Mouse (Mus musculus) heart, postnatal 10 days (tissue): ENCODE measurements around the gene Rftn1. TPM values are rescaled to one million over a fixed set of nuclear protein-coding genes. Genes with fewer than 3 reads are reported as not detected.

Experiments
- DNase-seq, 2 experiments: peaks; one replicate each; pipeline ENCODE4 v3.0.0; 2021
- intact Hi-C: fragments of 180-260 bp; cut with DNase I; formaldehyde crosslinking; loops from one replicate; pipeline ENCODE4 v1.15.1; 2025
- total RNA-seq, 2 experiments: library from RNA; stranded (reverse); gene quantifications; 2 replicates each; pipeline ENCODE4 v1.2.3; 2021

The Rftn1 gene
- total RNA-seq, 2 experiments from 2014 or later: 69.5 to 79.2 TPM

GRCm38 (mm10) chr17:50047182-50047581 is 143.3 kb downstream of the Rftn1 start:
- intact Hi-C loops: loop anchor here (5.0 kb wide), 1 partner anchor 45 kb away; no protein-coding TSS in a partner anchor

DNA sequence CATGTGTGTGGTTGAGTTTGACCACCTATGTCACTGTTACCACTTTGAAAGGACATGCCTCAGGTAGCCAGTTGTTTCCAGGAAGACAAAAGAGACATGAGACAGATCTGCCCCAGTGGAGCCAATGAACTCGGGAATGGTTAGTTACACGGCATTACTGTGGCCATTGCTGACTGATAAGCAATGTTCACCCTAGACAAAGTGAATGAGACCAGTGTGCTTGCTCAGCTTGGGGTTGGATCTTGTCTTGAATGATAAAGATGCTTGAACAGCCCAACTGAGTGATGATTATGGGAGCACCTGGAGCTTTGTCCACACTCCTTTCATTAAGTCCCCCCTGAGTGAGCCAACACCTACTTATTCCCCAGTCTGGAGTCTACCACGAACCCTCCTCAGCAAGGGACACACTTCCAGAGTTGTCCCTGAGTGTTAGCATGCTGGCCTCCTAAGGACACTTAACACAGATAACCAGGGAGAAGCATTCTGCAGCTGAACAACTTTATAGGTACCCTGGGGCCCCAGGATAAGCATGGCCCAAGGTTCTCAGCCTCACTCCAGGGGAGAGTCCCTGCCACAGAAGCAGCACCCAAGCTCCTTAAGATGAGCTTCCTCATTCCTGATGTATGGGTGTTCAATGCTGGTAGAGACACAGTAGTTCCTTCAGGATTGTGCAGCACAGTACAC is 149.6 kb downstream of the Rftn1 start:
- intact Hi-C loops: no loop called here
- DNase-seq: no peak

More at GRCm38 (mm10) chr17:50047182-50047581, 143.3 kb downstream of the Rftn1 start:
- DNase-seq: no peak

DNA sequence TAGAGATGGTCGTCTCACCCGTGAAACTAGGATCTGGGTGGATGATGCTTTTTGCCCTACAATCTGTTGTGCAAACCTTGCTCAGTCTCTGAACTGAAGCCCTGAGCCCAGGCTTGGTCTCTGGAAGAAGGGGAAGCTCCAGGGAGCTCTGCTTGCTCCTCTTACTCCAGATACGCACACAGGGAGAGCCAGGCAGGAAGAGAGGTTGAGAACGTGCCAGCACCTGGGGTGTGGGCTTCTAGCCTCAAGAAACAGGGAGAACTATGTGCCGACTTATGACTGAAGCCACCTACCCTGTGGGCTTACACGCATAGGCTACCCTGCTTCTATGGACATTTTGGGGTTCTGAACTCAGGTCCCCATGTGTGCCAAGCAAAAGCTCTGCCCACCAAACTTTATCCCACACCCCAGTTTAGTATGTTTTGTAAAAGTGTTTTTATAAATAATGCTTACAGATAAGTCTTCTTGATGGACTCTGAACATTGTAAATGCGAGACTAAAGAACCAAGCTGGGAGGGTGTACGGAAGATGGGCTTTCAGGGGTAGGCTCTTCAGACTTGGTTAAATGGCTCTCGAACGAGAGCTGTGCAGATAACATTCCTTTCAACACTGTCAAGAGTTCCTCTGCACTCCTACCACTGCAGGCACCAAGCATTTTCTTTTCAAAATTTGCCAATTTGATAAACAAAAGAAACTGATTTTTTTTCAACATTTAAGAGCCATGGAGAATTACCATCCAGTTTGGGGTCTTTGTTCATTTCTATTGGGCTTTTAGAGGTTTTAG is 152.4 kb downstream of the Rftn1 start:
- DNase-seq: no peak
- intact Hi-C loops: no loop called here

GRCm38 (mm10) chr17:50037416-50037815 is 153.1 kb downstream of the Rftn1 start:
- no peak for DNase-seq
- intact Hi-C loops: no loop called here

- DNase-seq: no peak
- intact Hi-C loops: no loop called here
These were observed 153.6 kb downstream of the Rftn1 start for GRCm38 (mm10) chr17:50036751-50037385.

DNA sequence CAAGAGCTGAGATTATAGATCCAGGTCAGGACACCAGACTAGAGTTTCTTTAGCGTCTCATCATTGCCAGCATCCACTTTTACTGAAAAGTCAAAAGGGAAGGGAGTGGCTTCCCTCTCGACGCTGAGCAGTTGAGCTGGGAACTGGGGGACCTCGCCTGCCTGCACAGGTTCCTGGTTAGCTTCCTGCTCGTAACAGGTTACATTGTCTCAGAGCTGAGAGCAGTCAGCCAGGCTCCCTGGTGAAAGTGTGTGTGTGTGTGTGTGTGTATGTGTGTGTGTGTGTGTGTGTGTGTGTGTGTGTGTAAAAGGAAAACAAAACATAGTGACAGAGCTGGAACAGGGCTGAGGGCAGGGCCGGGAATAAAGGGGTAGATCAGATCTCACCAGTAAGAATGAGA is 156.8 kb downstream of the Rftn1 start:
- DNase-seq: peak; percentile 25 to 28
- intact Hi-C loops: no loop called here

GRCm38 (mm10) chr17:50031548-50032491 is 158.7 kb downstream of the Rftn1 start:
- DNase-seq: no peak
- intact Hi-C loops: no loop called here

DNA sequence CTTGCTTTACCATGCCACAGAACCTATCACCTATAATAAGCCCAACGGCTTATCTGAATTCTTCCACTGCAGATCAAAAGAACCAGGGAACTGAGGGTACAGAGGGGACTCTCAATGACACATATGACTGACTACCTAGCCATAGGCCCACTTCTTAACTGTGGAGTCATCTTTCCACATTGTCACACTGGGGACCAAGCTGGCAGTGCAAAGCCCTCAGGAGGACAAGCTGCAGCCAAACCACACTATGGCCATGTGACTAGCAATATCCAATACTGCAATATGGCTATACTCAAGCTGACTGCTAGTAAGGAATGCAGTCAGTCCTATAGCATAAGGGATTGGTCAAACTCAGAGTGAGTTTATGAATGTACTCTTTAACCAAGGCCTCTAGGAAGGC is 164.8 kb downstream of the Rftn1 start:
- no peak for DNase-seq
- intact Hi-C loops: no loop called here

GRCm38 (mm10) chr17:50025173-50025626 is 165.3 kb downstream of the Rftn1 start:
- intact Hi-C loops: no loop called here
- DNase-seq: peak in 1 of 2 experiments; percentile 41

- no peak for DNase-seq
- intact Hi-C loops: loop anchor here (5.0 kb wide), 1 partner anchor 39 kb away; no protein-coding TSS in a partner anchor
These were observed 169.1 kb downstream of the Rftn1 start for GRCm38 (mm10) chr17:50021400-50021799.

GRCm38 (mm10) chr17:50020211-50021001 is 170.1 kb downstream of the Rftn1 start:
- peak; percentile 64 to 67 for DNase-seq
- intact Hi-C loops: loop anchor here (5.0 kb wide), 1 partner anchor 38 kb away; no protein-coding TSS in a partner anchor

- no peak for DNase-seq
- intact Hi-C loops: loop anchor here (5.0 kb wide), 1 partner anchor 38 kb away; no protein-coding TSS in a partner anchor
These were observed 170.7 kb downstream of the Rftn1 start for GRCm38 (mm10) chr17:50019819-50020210.

DNA sequence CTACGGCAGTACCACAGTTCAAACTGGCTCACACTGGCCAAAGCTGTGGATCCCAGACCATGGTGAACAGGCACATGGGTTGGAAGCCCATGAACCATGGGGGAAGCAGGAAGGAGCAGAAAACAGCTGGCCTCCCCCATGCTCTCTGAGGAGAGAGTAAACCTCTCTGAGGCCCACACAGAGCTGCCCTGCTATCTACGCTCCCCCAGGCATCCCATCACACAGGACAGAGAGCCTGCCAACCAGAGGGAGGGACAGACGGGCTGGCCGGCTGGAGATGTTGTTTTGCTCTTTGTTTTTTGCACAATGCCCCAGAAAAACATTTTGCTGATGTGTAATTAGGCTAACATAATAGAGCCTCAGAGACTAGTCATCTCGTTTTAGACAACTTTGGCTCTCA is 171.4 kb downstream of the Rftn1 start:
- intact Hi-C loops: no loop called here

GRCm38 (mm10) chr17:50014708-50015107 is 175.8 kb downstream of the Rftn1 start:
- intact Hi-C loops: no loop called here
- no peak for DNase-seq

More for the DNA sequence above, 171.4 kb downstream of the Rftn1 start:
- no peak for DNase-seq

- no peak for DNase-seq
- intact Hi-C loops: no loop called here
These were observed 176.6 kb downstream of the Rftn1 start for GRCm38 (mm10) chr17:50013848-50014247.

- no peak for DNase-seq
- intact Hi-C loops: no loop called here
These were observed 180.4 kb downstream of the Rftn1 start for GRCm38 (mm10) chr17:50010096-50010495.

- DNase-seq: peak; percentile 56 to 61
- intact Hi-C loops: no loop called here
These were observed 183.6 kb downstream of the Rftn1 start for GRCm38 (mm10) chr17:50006721-50007351.

DNA sequence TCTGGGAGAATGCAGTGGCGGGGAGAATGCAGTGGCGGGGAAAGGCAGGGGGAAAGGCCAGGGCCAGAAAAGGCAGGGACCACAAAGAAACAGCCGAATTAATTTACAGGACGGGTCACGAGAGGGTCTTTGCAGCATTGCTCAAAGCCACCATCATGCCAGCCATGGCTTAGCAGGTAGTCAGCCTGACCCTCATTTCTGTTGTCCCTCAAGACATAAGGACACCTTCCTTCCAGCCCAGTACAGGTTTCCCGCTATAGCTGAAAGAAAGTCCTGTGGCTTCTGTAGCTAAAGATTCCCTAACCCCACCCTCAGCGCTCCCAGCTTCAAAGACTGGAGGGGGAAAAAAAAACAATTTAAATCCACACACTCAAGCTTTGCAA is 184.1 kb downstream of the Rftn1 start:
- no peak for DNase-seq
- intact Hi-C loops: no loop called here

- intact Hi-C loops: loop anchor here (5.0 kb wide), 1 partner anchor 44 kb away; no protein-coding TSS in a partner anchor
- no peak for DNase-seq
These were observed 187.3 kb downstream of the Rftn1 start for GRCm38 (mm10) chr17:50003156-50003555.
